Mouse (Mus musculus) neural tube, embryonic 12.5 days (tissue): ENCODE data around the gene Ica1. TPM values are rescaled to one million over a fixed set of nuclear protein-coding genes. Genes with fewer than 3 reads are reported as not detected.

Source experiments
- ATAC-seq: fragments of 200-750 bp; cut with Nextera tagmentation; 2 replicates; pipeline ENCODE4 v1.8.0; 2017; ENCODE audit warnings: low read depth, mild to moderate bottlenecking, moderate TSS enrichment, moderate library complexity; ENCODE audit not compliant: low FRiP score
- H3K27ac ChIP-seq: fragments of 300-500 bp; sonication (generic); 2 replicates; pipeline ENCODE4 v1.5.1; 2016
- H3K27me3 ChIP-seq: fragments of 300-500 bp; sonication (generic); replicated peaks from 2 replicates; pipeline ENCODE4 v1.6.1; 2016; ENCODE audit warnings: mild to moderate bottlenecking
- H3K36me3 ChIP-seq: fragments of 300-500 bp; sonication (generic); 2 replicates; pipeline ENCODE4 v1.6.1; 2016; ENCODE audit warnings: mild to moderate bottlenecking
- H3K4me1 ChIP-seq: fragments of 300-500 bp; sonication (generic); 2 replicates; pipeline ENCODE4 v1.6.1; 2016
- H3K4me2 ChIP-seq: fragments of 300-500 bp; sonication (generic); replicated peaks from 2 replicates; pipeline ENCODE4 v1.6.1; 2016; ENCODE audit warnings: mild to moderate bottlenecking
- H3K4me3 ChIP-seq: fragments of 300-500 bp; sonication (generic); 2 replicates; pipeline ENCODE4 v1.5.1; 2016
- H3K9ac ChIP-seq: fragments of 300-500 bp; sonication (generic); 2 replicates; pipeline ENCODE4 v1.6.1; 2016; ENCODE audit warnings: mild to moderate bottlenecking
- H3K9me3 ChIP-seq: fragments of 300-500 bp; sonication (generic); 2 replicates; pipeline ENCODE4 v1.6.1; 2016; ENCODE audit warnings: mild to moderate bottlenecking
- WGBS: fragments of 180-500 bp; shearing (Covaris S2); methylation state at CpG from one replicate; pipeline ENCODE4 v1.1.7; 2016; 5-methylcytosine and 5-hydroxymethylcytosine counted together
- polyA plus RNA-seq: library from polyadenylated mRNA; unstranded; fragments of >200 nt; fragmentation: Nextera tagmentation; extraction: Ambion mirVana; gene quantifications from 2 replicates; pipeline ENCODE4 v1.2.1, GENCODE M21; 2016

The Ica1 gene
- polyA plus RNA-seq, 1 experiment from 2014 or later: 26.4 TPM

DNA sequence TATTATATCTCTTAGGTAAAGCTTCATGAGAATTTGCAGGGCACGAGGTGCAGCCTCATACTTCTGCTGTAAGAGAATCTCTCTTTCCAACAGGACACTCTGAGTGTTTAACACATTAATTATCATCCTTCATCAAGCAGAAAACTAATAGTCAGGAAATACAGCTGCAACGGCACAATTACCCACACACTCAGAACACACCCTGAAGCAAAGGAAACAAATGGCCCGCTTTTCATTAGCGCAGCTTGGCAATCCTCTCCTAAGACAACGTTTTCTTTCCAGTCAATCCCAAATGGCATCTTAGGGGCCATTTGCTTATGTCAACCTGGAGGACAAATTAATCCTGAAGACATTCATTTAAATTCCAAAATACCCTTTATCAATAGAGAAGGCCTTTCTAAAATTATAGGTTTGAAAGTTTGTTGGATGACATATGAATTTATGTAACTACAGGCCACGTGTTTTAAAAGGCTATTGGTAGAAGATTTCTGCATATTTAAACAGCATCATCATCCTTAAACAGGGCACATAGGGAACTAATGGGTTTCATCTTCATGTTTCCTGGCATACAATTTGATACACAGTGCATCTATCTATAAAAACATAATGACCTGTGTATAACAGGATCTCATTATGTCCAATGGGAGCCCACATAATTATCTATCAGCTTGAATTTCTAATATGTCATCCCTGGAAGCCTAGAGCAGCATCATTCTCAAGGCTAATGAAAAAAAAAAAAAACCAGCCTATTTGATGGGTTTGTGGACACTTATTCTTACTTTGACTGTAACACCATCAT, 110.1 kb downstream of the Ica1 start:
- no peak overlapping the region for H3K27ac ChIP-seq
- 60% methylated on average over 6 of the region's 6 CpGs for WGBS
- H3K4me1 ChIP-seq: no peaks in the 10 kb centered on the region
- ATAC-seq: peak; percentile 59; the same call in 1 of the 2 replicates
- H3K4me3 ChIP-seq: no peak overlapping the region
- H3K9ac ChIP-seq: no peak overlapping the region
- no peaks in the 10 kb centered on the region for H3K27me3 ChIP-seq
- no peak overlapping the region for H3K4me2 ChIP-seq
- no peaks in the 10 kb centered on the region for H3K36me3 ChIP-seq
- no peaks in the 10 kb centered on the region for H3K9me3 ChIP-seq

DNA sequence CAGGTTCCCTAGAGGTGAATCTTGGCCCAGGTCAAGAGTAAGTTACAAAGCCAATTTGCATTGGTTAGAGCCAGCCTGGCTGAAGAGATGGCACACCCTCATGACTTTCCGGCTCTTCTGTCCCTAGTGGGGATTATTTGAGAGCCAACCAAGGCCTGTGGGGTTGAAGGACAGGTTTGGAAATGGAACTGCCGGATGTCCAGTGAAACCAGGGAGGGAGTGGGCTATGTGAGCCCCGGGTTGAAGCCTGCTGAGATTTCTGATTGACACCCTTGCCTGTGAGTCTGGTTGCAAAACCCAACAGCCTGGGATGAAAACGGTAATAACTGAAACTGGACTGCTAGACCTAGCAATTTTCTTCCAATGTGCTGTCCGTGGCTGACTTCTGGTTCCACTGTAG, 112.5 kb downstream of the Ica1 start:
- no peak for ATAC-seq
- H3K4me2 ChIP-seq: no peak overlapping the region
- no peaks in the 10 kb centered on the region for H3K27me3 ChIP-seq
- H3K36me3 ChIP-seq: no peaks in the 10 kb centered on the region
- no peak overlapping the region for H3K9ac ChIP-seq
- H3K4me1 ChIP-seq: peaks cover 5% of the 10 kb centered on the region; the same call in 1 of the 2 replicates
- no peaks in the 10 kb centered on the region for H3K9me3 ChIP-seq
- H3K27ac ChIP-seq: no peak overlapping the region
- H3K4me3 ChIP-seq: no peak overlapping the region
- 92% methylated on average over 5 of the region's 5 CpGs for WGBS

DNA sequence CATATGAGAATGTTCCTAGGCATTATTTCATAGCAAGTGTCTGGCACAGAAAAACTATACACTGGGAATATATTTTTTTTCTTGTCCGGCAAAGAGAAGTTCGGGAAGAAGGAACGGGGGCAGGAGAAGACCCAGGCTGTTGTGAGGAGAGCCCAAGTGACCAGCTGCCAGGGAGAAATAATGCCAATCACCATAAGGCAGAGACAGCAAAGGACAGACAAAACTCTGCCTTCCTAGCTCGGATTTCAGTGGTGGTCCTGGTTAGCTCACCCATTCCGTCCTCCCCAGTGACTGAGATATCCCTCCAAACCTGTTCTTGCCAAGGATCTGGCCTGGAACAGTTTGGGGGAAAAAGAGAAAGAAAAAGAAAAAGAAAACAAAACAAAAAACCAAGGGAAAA, 113.3 kb downstream of the Ica1 start:
- Histone ChIP-seq H3K27me3 (no peaks in the 10 kb centered on the region), H3K9me3 (no peaks in the 10 kb centered on the region), H3K36me3 (no peaks in the 10 kb centered on the region), H3K9ac (no peak overlapping the region), H3K4me1 (peaks cover 5% of the 10 kb centered on the region; the same call in 1 of the 2 replicates), H3K27ac (no peak overlapping the region), H3K4me2 (no peak overlapping the region), H3K4me3 (no peak overlapping the region)
- no peak for ATAC-seq
- WGBS: 90% methylated on average over 5 of the region's 5 CpGs

DNA sequence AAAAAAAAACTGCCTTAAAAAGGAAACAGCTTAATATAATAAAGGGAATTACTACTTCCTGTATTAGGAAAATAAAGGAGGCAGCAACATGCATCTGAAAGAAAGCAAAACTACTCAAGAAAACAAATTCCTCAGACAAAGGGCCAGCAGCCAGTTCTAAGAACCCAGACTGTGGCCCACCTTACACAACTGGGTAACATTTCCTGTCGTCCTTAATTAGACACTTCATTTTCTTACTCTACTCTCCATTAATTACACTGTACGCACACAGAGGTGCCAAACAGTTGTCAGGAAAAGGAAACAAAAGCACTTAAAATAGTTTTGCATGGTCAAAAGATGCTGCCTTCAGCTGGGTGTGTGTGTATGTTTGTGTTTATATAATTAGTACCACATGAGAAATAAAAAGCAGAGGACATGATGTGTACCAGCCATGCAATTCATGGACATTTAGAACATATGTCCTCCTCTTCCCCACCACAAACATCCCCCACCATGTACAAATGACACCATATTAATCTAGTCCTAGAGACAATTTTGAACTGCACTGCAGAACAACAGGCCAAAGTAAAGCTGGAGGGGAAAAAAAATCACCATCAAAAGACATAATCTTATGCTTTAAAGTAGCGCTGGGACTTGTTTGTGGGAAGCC, 115.1 kb downstream of the Ica1 start:
- Histone ChIP-seq H3K9ac (no peak overlapping the region), H3K4me1 (peaks cover 5% of the 10 kb centered on the region; the same call in 1 of the 2 replicates), H3K4me3 (no peak overlapping the region), H3K27ac (no peak overlapping the region), H3K9me3 (no peaks in the 10 kb centered on the region), H3K27me3 (no peaks in the 10 kb centered on the region), H3K36me3 (no peaks in the 10 kb centered on the region), H3K4me2 (no peak overlapping the region)
- 68% methylated on average over 3 of the region's 3 CpGs for whole genome bisulfite sequencing
- ATAC-seq: no peak

DNA sequence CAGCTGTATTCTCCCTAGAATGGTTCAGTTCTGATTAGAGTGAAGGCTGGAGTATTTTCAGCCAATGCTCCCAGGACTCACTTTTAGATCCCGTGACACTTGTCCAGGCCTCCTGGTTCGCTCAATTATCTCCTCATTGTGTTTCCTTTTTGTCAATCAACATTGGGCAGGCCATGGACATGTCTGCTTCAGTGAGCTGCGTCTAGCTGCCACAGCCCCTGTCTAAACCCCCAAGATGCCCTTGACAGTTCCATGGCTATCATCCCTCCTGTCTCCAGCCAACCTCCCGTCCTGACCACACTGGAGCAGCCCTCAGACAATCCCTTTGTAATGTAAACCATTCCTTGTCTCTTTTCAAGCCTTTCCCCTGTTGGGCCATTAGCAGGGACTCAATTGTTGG, 116.9 kb downstream of the Ica1 start:
- no peak overlapping the region for H3K27ac ChIP-seq
- no peak overlapping the region for H3K9ac ChIP-seq
- no peaks in the 10 kb centered on the region for H3K36me3 ChIP-seq
- 29% methylated on average over 4 of the region's 4 CpGs for WGBS
- no peaks in the 10 kb centered on the region for H3K27me3 ChIP-seq
- no peak for ATAC-seq
- no peak overlapping the region for H3K4me2 ChIP-seq
- no peaks in the 10 kb centered on the region for H3K9me3 ChIP-seq
- H3K4me1 ChIP-seq: peaks cover 5% of the 10 kb centered on the region; the same call in 1 of the 2 replicates
- H3K4me3 ChIP-seq: no peak overlapping the region

DNA sequence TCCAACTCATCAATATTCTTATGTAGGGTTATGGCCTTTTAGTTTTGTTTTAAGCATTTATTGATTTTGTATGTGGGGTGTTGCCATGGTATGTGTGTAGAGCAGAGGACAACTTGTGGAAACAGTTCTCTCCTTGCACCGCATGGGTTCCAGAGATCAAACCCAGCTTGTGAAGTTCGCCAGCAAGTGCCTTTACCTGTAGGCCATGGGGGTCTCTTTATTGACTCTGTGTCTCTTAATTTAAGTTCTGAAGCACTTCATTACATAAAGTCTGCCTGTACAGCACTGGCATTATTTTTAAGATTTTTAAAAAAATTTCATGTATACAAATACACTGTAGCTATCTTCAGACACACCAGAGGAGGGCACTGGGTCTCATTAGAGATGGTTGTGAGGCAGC, 118.2 kb downstream of the Ica1 start:
- Histone ChIP-seq H3K4me2 (no peak overlapping the region), H3K27ac (no peak overlapping the region), H3K9ac (no peak overlapping the region), H3K36me3 (no peaks in the 10 kb centered on the region), H3K27me3 (no peaks in the 10 kb centered on the region), H3K4me3 (no peak overlapping the region), H3K4me1 (peaks cover 5% of the 10 kb centered on the region; the same call in 1 of the 2 replicates), H3K9me3 (no peaks in the 10 kb centered on the region)
- no peak for ATAC-seq
- WGBS: 90% methylated on average over 2 of the region's 2 CpGs

DNA sequence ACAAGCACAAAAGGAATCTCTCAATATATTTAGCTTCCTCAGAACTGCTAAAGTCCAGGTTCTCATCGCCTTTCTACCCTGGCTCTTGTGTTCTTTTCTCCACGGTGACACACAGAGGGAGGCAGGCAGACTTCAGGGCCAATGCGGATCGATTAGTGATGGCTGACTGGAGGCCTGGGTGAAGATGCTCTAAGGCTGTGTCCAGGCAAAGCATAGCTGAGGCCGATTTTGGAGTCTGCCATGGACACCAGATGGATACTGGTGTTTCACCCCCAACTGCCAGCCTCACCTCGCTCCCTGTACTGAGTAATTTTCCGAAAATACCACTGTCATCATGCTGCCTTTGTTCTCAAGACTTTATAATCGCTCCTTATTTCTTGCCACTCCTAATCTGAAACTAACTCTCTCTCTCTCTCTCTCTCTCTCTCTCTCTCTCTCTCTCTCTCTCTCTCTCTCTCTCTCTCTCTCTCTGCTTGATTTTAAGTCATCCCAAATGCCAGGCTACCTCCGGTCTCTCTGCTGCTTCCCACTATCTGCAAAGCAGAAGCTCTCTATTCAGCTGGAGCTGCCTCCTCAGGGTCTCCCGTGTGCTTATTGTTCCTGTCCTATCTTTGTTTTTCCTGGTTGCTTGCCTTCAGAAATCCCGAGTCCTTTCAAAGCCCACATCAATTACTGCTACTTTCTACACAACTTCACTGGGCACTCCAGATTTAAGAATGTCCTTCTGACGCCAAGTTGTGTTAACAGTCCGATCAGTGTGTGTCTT, 118.9 kb downstream of the Ica1 start:
- H3K9me3 ChIP-seq: no peaks in the 10 kb centered on the region
- H3K27ac ChIP-seq: no peak overlapping the region
- H3K9ac ChIP-seq: no peak overlapping the region
- 29% methylated on average over 13 of the region's 13 CpGs for WGBS
- H3K4me2 ChIP-seq: peak overlapping the region; percentile 33
- no peak overlapping the region for H3K4me3 ChIP-seq
- H3K4me1 ChIP-seq: peaks cover 5% of the 10 kb centered on the region; the same call in 1 of the 2 replicates
- no peaks in the 10 kb centered on the region for H3K27me3 ChIP-seq
- H3K36me3 ChIP-seq: no peaks in the 10 kb centered on the region
- ATAC-seq: peak; percentile 77

DNA sequence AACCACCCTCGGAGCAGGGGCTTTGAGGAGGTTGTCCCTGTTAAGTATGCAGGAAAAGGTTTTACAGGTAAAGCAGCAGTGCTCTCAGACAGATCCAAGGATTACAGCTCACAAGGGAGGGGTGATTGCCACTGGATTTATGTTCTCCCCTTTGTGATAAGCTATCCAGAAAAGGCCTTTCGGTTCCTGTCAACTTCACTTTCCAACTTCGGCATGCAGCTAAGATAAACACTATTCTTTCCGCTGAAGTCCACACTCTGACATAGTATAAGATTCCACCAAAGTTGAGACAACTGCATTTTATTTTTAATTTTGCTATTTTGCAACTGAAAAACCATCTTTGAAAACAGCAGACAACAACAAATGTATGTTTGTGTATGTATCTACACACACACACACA, 119.9 kb downstream of the Ica1 start:
- WGBS: 68% methylated on average over 4 of the region's 4 CpGs

DNA sequence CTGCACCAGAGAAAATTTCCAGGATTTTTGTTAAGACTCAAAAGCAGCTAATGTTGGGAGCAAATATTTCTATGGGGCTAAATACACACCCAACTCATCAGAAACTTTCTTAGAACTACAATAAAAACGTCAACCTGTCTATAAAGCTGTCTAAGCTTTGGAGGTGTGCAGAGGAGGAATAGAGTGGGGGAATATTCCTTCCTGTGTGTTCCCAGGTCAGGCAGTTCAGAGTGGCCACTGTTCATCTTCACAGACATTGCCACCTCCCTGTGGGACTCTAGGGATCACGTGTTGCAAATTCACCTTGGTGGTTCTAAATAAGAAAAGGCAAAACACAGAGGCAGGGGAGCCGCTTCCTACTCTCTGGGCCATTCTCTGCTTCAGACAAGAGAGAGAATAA, 120.8 kb downstream of the Ica1 start:
- H3K36me3 ChIP-seq: no peaks in the 10 kb centered on the region
- WGBS: 67% methylated on average over 3 of the region's 3 CpGs
- H3K9ac ChIP-seq: no peak overlapping the region
- no peak overlapping the region for H3K4me2 ChIP-seq
- peaks cover 5% of the 10 kb centered on the region; the same call in 1 of the 2 replicates for H3K4me1 ChIP-seq
- ATAC-seq: no peak
- H3K9me3 ChIP-seq: no peaks in the 10 kb centered on the region
- no peak overlapping the region for H3K27ac ChIP-seq
- no peaks in the 10 kb centered on the region for H3K27me3 ChIP-seq
- H3K4me3 ChIP-seq: no peak overlapping the region

More for the DNA sequence above, 119.9 kb downstream of the Ica1 start:
- no peak for ATAC-seq
- H3K9ac ChIP-seq: no peak overlapping the region
- H3K4me2 ChIP-seq: no peak overlapping the region
- H3K4me1 ChIP-seq: peaks cover 5% of the 10 kb centered on the region; the same call in 1 of the 2 replicates
- H3K27me3 ChIP-seq: no peaks in the 10 kb centered on the region
- no peaks in the 10 kb centered on the region for H3K36me3 ChIP-seq
- no peaks in the 10 kb centered on the region for H3K9me3 ChIP-seq
- H3K4me3 ChIP-seq: no peak overlapping the region
- H3K27ac ChIP-seq: no peak overlapping the region

DNA sequence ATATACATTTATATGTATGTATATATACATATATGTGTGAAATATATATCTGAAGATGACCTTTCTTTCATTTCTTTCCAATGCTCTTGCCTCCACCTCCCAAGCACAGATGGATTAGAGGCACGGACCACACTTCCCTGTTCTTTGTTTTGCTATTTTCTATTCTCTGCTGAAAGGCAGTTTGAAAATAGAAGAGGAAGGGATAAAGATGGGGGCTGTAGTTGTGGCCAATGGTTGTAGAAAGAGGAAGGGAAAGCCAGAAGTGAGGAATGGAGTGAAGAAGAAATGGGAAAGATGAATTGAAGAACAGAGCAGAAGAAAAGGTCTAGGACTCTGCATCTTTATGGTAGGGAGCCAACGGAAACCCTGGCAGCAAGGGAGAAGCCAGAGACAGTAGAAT, 122.8 kb downstream of the Ica1 start:
- 89% methylated on average over 2 of the region's 2 CpGs for WGBS

DNA sequence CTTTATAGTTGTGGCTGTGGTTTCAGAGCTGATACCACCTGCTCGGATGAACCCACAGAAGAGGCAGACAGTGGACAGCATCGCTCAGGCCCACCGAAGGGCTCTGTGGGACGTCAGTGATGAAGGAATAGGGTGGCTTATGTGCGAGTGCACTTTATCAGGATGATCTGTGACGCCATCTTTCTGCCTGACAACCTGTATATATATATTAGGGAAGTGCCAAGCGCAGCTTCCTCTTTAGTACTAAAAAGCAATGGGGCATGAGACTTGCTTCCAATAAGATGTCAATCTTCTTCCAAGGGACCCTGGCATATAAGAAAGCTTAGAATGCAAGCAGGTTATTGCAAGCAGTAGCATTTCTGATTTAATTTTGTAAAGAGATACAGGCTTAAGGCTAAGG, 127.9 kb downstream of the Ica1 start:
- no peaks in the 10 kb centered on the region for H3K4me1 ChIP-seq
- H3K36me3 ChIP-seq: no peaks in the 10 kb centered on the region
- no peak overlapping the region for H3K4me3 ChIP-seq
- no peak overlapping the region for H3K9ac ChIP-seq
- no peak overlapping the region for H3K27ac ChIP-seq
- H3K27me3 ChIP-seq: no peaks in the 10 kb centered on the region
- H3K4me2 ChIP-seq: no peak overlapping the region
- WGBS: 91% methylated on average over 7 of the region's 7 CpGs
- H3K9me3 ChIP-seq: no peaks in the 10 kb centered on the region
- no peak for ATAC-seq

More for the DNA sequence above, 122.8 kb downstream of the Ica1 start:
- no peaks in the 10 kb centered on the region for H3K27me3 ChIP-seq
- H3K9ac ChIP-seq: no peak overlapping the region
- H3K27ac ChIP-seq: no peak overlapping the region
- no peaks in the 10 kb centered on the region for H3K9me3 ChIP-seq
- ATAC-seq: no peak
- H3K4me1 ChIP-seq: no peaks in the 10 kb centered on the region
- no peak overlapping the region for H3K4me2 ChIP-seq
- no peaks in the 10 kb centered on the region for H3K36me3 ChIP-seq
- H3K4me3 ChIP-seq: no peak overlapping the region

DNA sequence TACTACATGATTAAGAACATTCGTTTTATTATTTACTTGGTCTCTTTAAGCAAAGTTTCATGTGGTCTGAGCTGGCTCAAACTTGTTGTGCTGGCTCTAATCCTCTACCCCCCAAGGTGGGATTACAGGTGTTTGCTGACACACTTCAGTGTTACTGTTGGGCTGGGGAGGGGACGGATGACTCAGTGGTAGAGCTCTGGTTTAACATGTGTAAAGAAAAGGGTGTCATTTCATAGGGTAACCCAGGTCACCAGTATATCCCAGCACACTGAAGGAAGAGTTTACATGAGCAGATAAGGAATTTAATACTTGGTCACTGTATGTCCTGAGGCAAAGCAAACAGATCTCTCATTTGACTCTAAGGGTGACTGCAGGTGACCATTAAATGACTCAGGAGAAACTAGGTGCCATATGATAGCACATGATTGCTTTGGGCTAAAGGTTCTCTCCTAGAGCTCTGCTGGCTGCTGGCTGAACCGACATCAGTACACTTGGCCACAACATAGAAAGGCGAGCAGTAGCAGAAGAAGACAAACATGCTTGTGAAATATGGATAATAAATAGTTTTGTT, 128.9 kb downstream of the Ica1 start:
- Histone ChIP-seq H3K4me3 (no peak overlapping the region), H3K9ac (no peak overlapping the region), H3K36me3 (no peaks in the 10 kb centered on the region), H3K27me3 (no peaks in the 10 kb centered on the region), H3K4me1 (no peaks in the 10 kb centered on the region), H3K27ac (no peak overlapping the region), H3K9me3 (no peaks in the 10 kb centered on the region), H3K4me2 (no peak overlapping the region)
- no peak for ATAC-seq
- 75% methylated on average over 4 of the region's 4 CpGs for WGBS
